Mouse (Mus musculus): ENCODE measurements around the gene B4galt5.
A peak's percentile ranks its signal among the peaks of the same experiment; 100 is the strongest.
"Not testable (repeated sequence)": the region's sequence is repeated elsewhere in the genome, so short reads cannot be mapped to it uniquely, and the experiment has no call there.

B4galt5 gene

DNA sequence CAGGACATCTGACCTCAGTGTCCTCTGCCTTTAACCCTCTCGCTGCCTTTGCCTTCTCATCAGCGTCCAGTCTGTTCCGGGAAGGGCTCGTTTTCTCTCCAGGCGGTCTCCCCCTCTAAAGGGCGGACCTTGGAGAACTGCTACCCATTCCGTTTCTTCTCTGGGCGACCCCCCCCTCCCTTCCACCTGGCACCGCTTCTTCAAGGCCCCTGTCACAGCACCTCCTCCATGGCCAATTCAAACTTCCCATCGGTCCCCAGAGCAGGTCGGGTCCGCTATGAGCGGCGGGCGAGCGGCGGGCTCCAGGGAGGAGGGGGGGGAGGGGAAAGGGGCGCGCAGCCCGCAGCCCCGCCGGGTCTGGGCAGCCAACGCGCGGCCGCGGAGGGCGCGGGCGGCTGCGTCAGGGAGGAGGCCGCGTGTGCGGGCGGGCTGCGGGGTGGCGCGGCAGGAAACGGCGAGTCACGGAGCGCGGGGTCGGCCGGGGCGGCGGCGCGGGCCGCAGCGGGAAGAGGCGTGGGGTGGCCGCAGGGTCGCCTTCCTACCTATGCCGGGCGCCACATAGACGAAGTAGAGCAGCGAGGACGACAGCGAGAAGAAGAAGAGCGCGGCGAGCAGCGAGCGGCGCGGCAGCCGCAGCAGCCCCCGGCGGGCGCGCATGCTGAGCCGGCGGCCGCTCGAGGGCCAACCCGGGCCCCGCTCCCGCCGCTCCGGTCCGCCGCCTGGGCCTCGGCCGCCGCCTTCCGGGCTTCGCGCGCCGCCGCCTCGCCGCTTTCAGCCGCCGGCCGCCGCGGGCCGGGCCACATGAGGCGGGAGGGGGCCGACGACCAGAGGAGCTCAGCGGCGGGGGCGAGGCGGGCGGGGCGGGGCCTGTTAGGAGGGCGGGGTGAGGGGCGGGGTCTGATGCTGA, at the start of gene B4galt5:
Gene B4galt5 (minus strand): TSS at position 808 of the 907 bp plus-strand sequence.
- peak; percentile 34 to 50 for DNase-seq

DNA sequence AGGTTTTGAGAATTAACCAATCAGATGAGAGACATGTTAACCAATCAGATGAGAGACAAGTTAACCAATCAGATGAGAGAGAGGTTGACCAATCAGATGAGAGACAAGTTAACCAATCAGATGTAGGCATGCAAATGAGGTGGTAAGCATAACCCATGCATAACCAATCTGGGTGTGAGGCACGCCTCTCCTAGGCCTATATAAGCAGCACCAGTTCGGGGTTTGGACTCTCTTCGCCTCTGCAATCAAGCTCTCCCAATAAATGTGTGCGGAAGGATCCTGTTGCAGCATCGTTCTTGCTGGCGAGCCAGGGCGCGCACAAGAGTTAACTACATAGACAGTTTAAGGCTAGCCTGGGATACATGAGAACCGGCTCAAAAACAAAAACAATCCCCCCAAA, 47.4 kb upstream of the B4galt5 start:
- not testable (repeated sequence) for DNase-seq

DNA sequence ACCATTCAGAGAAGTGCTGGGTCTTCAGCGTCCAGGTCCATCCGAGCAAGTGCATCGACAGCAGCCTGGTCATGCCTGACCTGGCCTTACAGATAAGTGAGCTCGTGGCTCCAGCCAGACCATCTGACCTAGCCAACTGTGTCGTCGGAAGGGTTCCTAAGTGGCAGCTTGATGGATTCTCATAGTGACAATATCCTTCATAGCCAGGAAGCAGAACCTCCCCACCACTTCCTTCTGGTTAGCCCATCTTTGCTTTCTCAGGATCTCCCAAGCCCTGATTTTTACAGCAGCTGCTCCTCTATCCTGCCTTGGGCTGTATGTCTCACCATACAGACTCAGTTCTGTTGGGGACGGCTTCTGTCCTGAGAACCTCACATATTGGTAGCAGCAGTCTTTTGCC, 45.4 kb upstream of the B4galt5 start:
- no peak for DNase-seq

GRCm38 (mm10) chr2:167386998-167387397, 38.0 kb upstream of the B4galt5 start:
- DNase-seq: no peak

DNA sequence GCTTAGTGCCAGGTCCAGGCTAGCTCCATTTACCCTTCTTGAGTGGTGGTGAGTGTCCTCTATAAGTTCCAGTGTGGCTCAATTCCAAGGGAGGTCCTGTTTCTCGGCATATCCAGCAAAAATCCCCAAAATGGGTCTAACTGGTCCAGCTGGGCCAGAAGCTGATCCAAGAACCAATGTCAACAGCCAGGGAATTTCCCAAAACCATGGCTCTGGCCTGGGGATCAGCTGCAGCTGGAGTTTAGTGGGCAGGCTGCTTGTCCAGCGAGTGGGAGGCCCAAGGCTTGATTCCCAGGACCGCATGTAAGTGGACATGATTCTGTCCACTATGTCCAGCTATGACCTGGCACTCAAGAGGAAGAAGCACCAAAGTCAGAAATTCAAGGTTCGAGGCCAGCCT, 37.5 kb upstream of the B4galt5 start:
- DNase-seq: no peak

DNA sequence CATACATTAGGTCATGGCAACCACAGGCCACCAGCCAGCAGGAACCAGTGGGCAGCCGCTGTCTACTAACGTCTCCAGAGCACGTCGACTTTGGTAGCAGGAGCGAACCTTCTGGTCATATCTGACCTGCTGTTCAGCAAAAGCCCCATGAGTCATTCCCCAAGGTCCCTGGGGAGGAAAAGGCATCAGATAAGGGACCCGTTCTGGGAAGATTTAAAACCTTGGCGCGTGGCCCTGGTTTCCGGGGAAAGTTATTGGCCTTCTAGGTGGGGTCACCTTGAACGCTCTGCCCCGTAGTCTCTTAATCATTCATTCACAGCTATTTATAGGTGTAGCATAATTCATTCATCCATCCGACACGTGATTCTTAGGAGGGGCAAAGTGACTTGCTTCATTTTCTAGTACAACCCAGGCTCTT, 34.7 kb upstream of the B4galt5 start:
- DNase-seq: no peak

- no peak for DNase-seq
Measured at GRCm38 (mm10) chr2:167382389-167382788, 33.4 kb upstream of the B4galt5 start.

DNA sequence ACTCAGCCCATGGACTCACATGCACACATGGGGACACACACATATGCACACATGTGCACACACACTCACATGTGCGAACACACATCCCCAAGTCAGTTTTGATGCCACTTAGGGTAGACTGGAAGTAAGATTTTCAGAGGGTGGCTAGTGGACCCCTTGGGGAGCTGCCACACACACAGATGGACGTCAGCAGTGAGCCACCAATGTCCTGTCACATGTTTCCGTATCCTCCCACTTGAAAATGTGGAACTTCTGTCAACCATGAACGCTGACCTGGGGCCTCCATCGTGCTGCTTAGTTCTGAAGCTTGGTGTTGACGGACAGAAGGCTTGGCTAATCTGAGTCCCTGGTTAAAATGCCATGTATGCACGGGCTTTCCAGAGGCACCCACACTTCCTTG, 32.6 kb upstream of the B4galt5 start:
- DNase-seq: no peak

GRCm38 (mm10) chr2:167380615-167381285, 31.8 kb upstream of the B4galt5 start:
- DNase-seq: no peak

- DNase-seq: no peak
Measured at GRCm38 (mm10) chr2:167378972-167379371, 30.0 kb upstream of the B4galt5 start.

DNA sequence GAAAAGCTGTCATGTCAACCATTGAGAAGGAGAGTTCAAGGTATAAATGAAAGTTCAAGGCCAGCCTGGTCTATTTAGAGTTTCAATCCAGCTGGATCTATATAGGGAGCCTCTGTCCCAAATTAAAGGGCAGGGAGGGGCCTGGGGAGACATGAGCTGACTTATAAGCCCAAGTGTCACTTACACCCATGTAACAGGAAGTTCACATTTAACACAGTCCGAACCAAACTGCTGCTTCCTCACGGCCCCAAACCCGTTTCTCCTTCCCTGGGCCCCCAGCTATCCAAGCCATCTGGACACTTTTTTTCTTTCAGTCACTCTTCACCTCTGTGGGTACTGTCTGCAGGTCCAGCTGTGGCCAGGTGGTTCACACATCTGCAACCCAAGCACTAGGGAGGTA, 28.7 kb upstream of the B4galt5 start:
- no peak for DNase-seq

- no peak for DNase-seq
Measured at GRCm38 (mm10) chr2:167376160-167376564, 27.2 kb upstream of the B4galt5 start.

DNA sequence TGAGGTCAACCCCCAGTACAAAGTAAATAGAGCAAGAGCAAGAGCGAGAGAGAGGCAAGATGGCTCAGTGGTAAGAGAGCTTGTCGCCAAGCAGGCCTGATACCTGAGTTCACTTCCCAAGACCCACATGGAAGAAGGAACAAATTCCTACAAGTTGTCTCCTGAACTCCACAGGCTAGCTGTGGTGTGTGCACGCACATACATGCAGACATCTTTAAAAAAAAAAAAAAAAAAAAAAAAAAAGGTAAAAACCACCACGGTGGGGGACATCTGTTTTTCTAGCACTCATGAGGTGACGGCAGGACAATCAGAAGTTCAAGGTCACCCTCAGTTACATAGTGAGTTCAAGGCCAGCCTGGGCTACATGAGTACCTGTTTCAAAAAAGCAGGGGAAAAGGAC, 26.7 kb upstream of the B4galt5 start:
- no peak for DNase-seq

DNA sequence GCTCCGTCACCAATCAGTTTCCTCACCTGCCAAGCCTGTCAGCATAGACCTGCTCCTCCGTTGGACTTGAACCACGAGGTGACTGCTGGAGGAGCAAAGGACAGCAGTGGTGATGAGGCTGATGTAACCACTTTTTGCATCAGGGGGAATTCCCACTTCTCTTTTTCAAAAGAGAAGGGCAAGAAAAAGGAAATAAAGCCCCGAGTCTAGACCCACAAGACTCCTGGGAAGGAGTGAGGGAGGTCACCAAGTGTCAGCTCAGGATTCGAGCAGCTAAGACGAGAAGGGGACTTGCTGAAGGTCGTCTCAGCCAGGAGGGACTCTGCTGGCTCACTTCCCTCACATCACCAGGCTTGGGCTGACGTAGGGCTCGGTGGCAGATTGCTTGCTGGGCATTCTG, 26.2 kb upstream of the B4galt5 start:
- DNase-seq: no peak

DNA sequence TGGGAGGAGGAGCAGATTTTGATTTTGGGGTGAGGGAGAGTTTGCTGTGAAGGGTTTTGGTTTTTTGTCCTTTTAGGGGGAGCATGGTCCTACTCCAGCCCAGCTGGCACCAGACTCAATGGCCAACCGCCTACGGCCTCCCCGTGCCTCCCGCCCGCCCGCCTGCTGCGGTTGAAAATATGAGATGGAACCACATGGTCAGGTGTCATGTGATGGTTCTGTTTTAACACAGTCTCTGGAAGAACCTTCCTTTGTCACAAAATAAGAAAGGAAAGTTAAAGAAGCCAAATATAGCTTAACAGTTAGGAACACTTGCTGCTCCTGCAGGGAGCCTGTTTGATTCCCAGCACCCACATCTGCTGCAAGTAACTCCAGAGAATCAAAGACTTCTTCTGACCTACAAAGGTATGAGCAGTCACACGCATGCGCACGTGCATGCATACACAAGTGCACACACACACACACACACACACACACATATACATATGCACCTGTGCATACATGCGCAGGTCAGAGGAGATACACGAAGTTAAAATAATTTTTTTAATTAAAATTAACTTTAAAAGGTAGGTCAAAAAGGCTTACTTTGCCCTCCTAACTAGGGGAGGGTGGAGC, 25.3 kb upstream of the B4galt5 start:
- DNase-seq: peak in 1 of 2 experiments; percentile 25

- peak; percentile 93 to 94 for DNase-seq
Measured at GRCm38 (mm10) chr2:167373266-167373665, 24.3 kb upstream of the B4galt5 start.

DNA sequence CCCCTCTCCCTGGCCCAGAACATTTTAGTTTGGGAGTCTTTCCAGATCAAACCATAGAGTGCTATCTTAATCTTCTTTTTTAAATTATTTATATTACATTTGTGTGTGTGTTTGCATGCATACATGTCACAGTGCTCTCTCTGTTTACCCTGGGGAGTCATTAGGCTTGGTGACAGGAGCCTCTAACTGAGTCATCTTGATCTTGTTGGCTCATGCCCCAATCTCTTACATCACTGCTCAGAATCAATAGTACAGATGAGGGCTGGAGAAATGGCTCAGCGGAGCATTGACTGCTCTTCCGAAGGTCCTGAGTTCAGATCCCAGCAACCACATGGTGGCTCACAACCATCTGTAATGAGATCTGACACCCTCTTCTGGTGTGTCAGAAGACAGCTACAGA, 22.5 kb upstream of the B4galt5 start:
- DNase-seq: no peak

DNA sequence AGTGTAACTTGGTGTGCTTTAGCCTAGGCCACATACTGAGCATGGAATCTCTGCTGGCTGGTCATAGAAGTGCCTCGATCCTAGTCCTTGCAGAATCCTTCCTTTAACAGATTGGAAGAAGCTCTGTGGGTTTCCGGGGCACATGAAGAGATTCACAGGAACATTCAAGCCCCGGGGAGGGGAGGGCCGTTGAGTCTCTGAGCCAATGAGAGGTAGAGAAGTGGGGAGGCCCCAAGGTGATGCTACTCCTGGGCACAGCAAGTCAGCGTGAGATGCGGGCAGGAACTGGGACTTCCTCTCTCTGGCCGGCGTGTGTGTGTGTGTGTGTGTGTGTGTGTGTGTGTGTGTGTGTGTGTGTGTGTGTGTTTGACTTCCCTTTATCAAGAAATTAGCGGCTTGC, 19.3 kb upstream of the B4galt5 start:
- no peak for DNase-seq

DNA sequence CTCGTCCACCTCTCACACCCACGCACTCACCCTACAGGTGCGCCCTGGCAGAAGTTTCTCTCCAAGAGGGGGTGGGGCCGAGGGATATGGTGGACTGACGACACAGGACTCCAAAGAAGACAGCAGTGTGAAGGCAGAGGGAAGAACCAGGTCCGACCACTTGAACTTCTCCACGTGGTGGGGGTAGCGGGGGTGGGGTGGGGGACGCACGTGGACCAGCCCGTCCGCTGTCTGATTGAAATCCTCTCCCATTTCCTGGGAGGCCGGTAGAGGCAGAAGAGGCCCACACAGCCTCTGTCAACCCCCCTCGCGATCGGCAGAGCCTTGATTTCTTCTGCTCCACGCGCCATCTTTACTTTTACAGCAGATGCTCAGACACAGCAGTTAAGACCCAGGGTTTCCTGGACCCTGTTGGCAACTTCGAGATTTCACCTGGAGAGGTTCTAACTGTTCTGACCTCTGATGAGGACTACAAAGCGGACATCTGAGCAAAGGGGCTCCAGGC, 18.8 kb upstream of the B4galt5 start:
- DNase-seq: no peak

- no peak for DNase-seq
Measured at GRCm38 (mm10) chr2:167367325-167367724, 18.3 kb upstream of the B4galt5 start.

GRCm38 (mm10) chr2:167365063-167365462, 16.1 kb upstream of the B4galt5 start:
- DNase-seq: no peak

DNA sequence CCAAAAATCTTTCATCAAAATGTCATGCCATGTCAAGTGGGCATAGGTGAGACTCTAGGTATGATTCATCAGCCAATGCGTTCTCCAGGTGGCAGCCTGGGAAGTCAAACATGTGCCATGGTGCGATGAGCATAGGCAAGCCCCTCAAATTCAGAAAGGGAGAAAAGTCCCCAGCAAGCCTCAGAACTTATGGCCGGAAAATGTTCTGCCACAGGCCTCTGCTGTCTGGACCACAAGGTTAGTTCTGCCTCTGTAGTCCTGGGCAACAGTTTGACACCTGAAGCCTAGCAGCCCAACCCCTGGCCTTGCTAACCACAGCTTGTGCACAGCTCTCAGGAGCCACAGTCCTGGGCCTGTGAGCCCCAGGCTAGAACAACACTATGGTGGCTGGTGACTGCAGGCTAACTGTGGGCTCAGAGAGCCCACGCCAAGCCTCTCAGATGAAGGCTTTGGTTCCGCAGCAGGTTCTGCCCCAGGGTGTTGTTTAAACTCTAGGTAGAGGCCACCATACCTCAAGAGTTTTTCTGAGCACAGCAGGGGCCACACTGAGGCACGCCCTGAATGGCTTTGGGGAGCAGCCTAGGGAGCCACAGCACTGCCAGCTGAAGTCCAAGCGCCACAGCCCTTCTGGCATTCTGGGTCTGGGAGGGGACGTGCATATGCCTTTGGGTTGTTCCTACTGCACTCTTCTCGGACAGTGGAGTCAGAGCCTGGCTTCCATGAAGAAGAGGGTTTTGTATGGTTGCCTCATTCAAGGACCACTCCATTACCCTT, 14.5 kb upstream of the B4galt5 start:
- DNase-seq: no peak

GRCm38 (mm10) chr2:167358499-167358898, 9.5 kb upstream of the B4galt5 start:
- no peak for DNase-seq
